Mouse (Mus musculus) liver, adult 2 months (tissue): Measurements from ENCODE around the gene Pga5.

Experiments used
- CTCF ChIP-seq: fragments of 200-500 bp; IDR thresholded peaks from 2 replicates; pipeline ENCODE4 v1.5.1; 2011; ENCODE audit warnings: low read depth, low read length, control low read depth
- POLR2A ChIP-seq: fragments of 200-500 bp; IDR thresholded peaks from 2 replicates; pipeline ENCODE4 v1.6.1; 2011; ENCODE audit warnings: low read length, control low read depth; ENCODE audit not compliant: insufficient read depth; ENCODE audit errors: extremely low read depth

- no peak for TF ChIP-seq CTCF
- TF ChIP-seq POLR2A: no peak
Measured at GRCm38 (mm10) chr19:10708900-10709299, 31.0 kb upstream of the Pga5 start.
